In genomic region chr13:23506351-23506750, GRCm38 (mm10) we compare ENCODE assay signal across 8 mouse cellular contexts. TPM values are rescaled to one million over a fixed set of nuclear protein-coding genes. Genes with fewer than 3 reads are reported as not detected.
DNase-seq lines count a peak whose midpoint lies in the region; ATAC-seq lines count a peak whose summit lies in the region.

No protein-coding gene starts in this region.

- peak overlapping the region; percentile 73 for H3K4me2 ChIP-seq in heart, embryonic 13.5 days
- H3K4me2 ChIP-seq in liver, embryonic 11.5 days, result peak overlapping the region; percentile 90
- H3K4me2 ChIP-seq in neural tube, embryonic 13.5 days, result peak overlapping the region; percentile 43

- no peaks in the 10 kb centered on the region for H3K9me3 ChIP-seq in heart, embryonic 13.5 days
- H3K9me3 ChIP-seq in liver, embryonic 11.5 days (ENCODE audit: control insufficient read depth, low read length), result no peaks in the 10 kb centered on the region
- no peaks in the 10 kb centered on the region for H3K9me3 ChIP-seq in neural tube, embryonic 13.5 days

- WGBS in heart, embryonic 13.5 days, result 8% methylated on average over 13 of the region's 13 CpGs
- WGBS in liver, embryonic 11.5 days, result 2% methylated on average over 13 of the region's 13 CpGs
- 3% methylated on average over 13 of the region's 13 CpGs for WGBS in neural tube, embryonic 13.5 days

- no peaks in the 10 kb centered on the region for H3K36me3 ChIP-seq in heart, embryonic 13.5 days
- H3K36me3 ChIP-seq in liver, embryonic 11.5 days (ENCODE audit: control insufficient read depth, insufficient read depth, low read length), result no peaks in the 10 kb centered on the region
- H3K36me3 ChIP-seq in neural tube, embryonic 13.5 days, result no peaks in the 10 kb centered on the region

- H3K9ac ChIP-seq in heart, embryonic 13.5 days, result peak overlapping the region; percentile 76
- H3K9ac ChIP-seq in liver, embryonic 11.5 days (ENCODE audit: low read depth, low read length), result no peak overlapping the region
- H3K9ac ChIP-seq in neural tube, embryonic 13.5 days, result no peak overlapping the region

- no peak for ATAC-seq in heart, embryonic 13.5 days (ENCODE audit: extremely low read depth, insufficient number of reproducible peaks, low FRiP score, low TSS enrichment)
- peak; percentile 58 for ATAC-seq in liver, embryonic 11.5 days (replicated peaks; ENCODE audit: low FRiP score)
- ATAC-seq in neural tube, embryonic 13.5 days (ENCODE audit: low read depth), result no peak
- ATAC-seq in monocyte, adult 5-6 weeks (replicated peaks; ENCODE audit: insufficient number of reproducible peaks, low FRiP score, low TSS enrichment, poor library complexity, severe bottlenecking), result no peak
- no peak for ATAC-seq in inflammation-experienced regulatory T-cells, adult 6 months

- peak overlapping the region; percentile 64 for H3K27ac ChIP-seq in heart, embryonic 13.5 days (replicated peaks)
- H3K27ac ChIP-seq in liver, embryonic 11.5 days (ENCODE audit: low read depth, low read length), result peak overlapping the region; percentile 42; the same call in 1 of the 2 replicates
- H3K27ac ChIP-seq in neural tube, embryonic 13.5 days (replicated peaks), result no peak overlapping the region

- no peaks in the 10 kb centered on the region for H3K27me3 ChIP-seq in heart, embryonic 13.5 days (replicated peaks)
- H3K27me3 ChIP-seq in liver, embryonic 11.5 days (replicated peaks; ENCODE audit: control insufficient read depth, insufficient read depth, low read length), result no peaks in the 10 kb centered on the region
- no peaks in the 10 kb centered on the region; the same call in 1 of the 2 replicates for H3K27me3 ChIP-seq in neural tube, embryonic 13.5 days

- H3K4me3 ChIP-seq in heart, embryonic 13.5 days, result peak overlapping the region; percentile 47
- peak overlapping the region; percentile 48 for H3K4me3 ChIP-seq in liver, embryonic 11.5 days (ENCODE audit: low read depth, low read length)
- H3K4me3 ChIP-seq in neural tube, embryonic 13.5 days, result peak overlapping the region; percentile 13; the same call in 1 of the 2 replicates

- H3K4me1 ChIP-seq in heart, embryonic 13.5 days, result peaks cover 53% of the 10 kb centered on the region
- H3K4me1 ChIP-seq in liver, embryonic 11.5 days (replicated peaks; ENCODE audit: control insufficient read depth, insufficient read depth, low read length), result peaks cover 36% of the 10 kb centered on the region
- peaks cover 8% of the 10 kb centered on the region for H3K4me1 ChIP-seq in neural tube, embryonic 13.5 days (replicated peaks)

- DNase-seq in kidney, adult 18-20 months, result peak; percentile 7
- DNase-seq in kidney, adult 9 months, result no peak
- DNase-seq in T-cell, adult 2 months (ENCODE audit: low spot score), result peak; percentile 48
- peak; percentile 77 for DNase-seq in liver, embryonic 11.5 days (ENCODE audit: low spot score)

RNA-seq across cellular contexts. Expression of gene Btn2a2, which starts 17.7 kb away (rescaled TPM):
- 0.45 and 0.82 TPM in 2 replicates for polyA plus RNA-seq in heart, embryonic 13.5 days (2015; fragmentation: Nextera tagmentation; extraction: Ambion mirVana)
- 0.08 and 0.32 TPM in 2 replicates for polyA plus RNA-seq in liver, embryonic 11.5 days (2014; fragmentation: Nextera tagmentation; extraction: Ambion mirVana)
- 0.12 and 0.21 TPM in 2 replicates for polyA plus RNA-seq in neural tube, embryonic 13.5 days (2015; fragmentation: Nextera tagmentation; extraction: Ambion mirVana)
- not detected in 3 replicates for total RNA-seq in monocyte, adult 5-6 weeks (2017)
- not detected for polyA plus RNA-seq in inflammation-experienced regulatory T-cells, adult 6 months (2017; shearing (Covaris generic))

RNA-seq across cellular contexts. Expression of gene Hist1h4h, which starts 24.5 kb away (rescaled TPM):
- 6.3 and 7.2 TPM in 2 replicates for polyA plus RNA-seq in heart, embryonic 13.5 days (2015; fragmentation: Nextera tagmentation; extraction: Ambion mirVana)
- 3.3 and 4.3 TPM in 2 replicates for polyA plus RNA-seq in liver, embryonic 11.5 days (2014; fragmentation: Nextera tagmentation; extraction: Ambion mirVana)
- 2.4 and 2.6 TPM in 2 replicates for polyA plus RNA-seq in neural tube, embryonic 13.5 days (2015; fragmentation: Nextera tagmentation; extraction: Ambion mirVana)
- total RNA-seq in monocyte, adult 5-6 weeks (2017), result 24.5 to 149 TPM (median 46.4 TPM) in 3 replicates
- polyA plus RNA-seq in inflammation-experienced regulatory T-cells, adult 6 months (2017; shearing (Covaris generic)), result 1 to 10 TPM; 3.9 to 8.3 (median 7.0) TPM

RNA-seq across cellular contexts. Expression of gene Hist1h2af, which starts 27.4 kb away (rescaled TPM):
- 2.0 and 3.0 TPM in 2 replicates for polyA plus RNA-seq in heart, embryonic 13.5 days (2015; fragmentation: Nextera tagmentation; extraction: Ambion mirVana)
- 1.1 and 5.1 TPM in 2 replicates for polyA plus RNA-seq in liver, embryonic 11.5 days (2014; fragmentation: Nextera tagmentation; extraction: Ambion mirVana)
- 0.95 TPM in 1 of 2 replicates, not detected in the other for polyA plus RNA-seq in neural tube, embryonic 13.5 days (2015; fragmentation: Nextera tagmentation; extraction: Ambion mirVana)
- 1.4 to 11.6 TPM in 2 of 3 replicates, not detected in the other for total RNA-seq in monocyte, adult 5-6 weeks (2017)
- polyA plus RNA-seq in inflammation-experienced regulatory T-cells, adult 6 months (2017; shearing (Covaris generic)), result not detected

RNA-seq across cellular contexts. Expression of gene Hist1h3g, which starts 28.9 kb away (rescaled TPM):
- polyA plus RNA-seq in heart, embryonic 13.5 days (2015; fragmentation: Nextera tagmentation; extraction: Ambion mirVana), result 4.1 and 5.5 TPM in 2 replicates
- polyA plus RNA-seq in liver, embryonic 11.5 days (2014; fragmentation: Nextera tagmentation; extraction: Ambion mirVana), result 5.2 TPM in 2 replicates
- 1.1 and 1.3 TPM in 2 replicates for polyA plus RNA-seq in neural tube, embryonic 13.5 days (2015; fragmentation: Nextera tagmentation; extraction: Ambion mirVana)
- total RNA-seq in monocyte, adult 5-6 weeks (2017), result not detected in 3 replicates
- 1 to 10 TPM in 1 of 3 experiments, not detected in 2; 1.5 TPM for polyA plus RNA-seq in inflammation-experienced regulatory T-cells, adult 6 months (2017; shearing (Covaris generic))

RNA-seq across cellular contexts. Expression of gene Hist1h2bh, which starts 36.8 kb away (rescaled TPM):
- 0.32 and 0.52 TPM in 2 replicates for polyA plus RNA-seq in heart, embryonic 13.5 days (2015; fragmentation: Nextera tagmentation; extraction: Ambion mirVana)
- polyA plus RNA-seq in liver, embryonic 11.5 days (2014; fragmentation: Nextera tagmentation; extraction: Ambion mirVana), result 1.6 and 1.7 TPM in 2 replicates
- 0.61 TPM in 1 of 2 replicates, not detected in the other for polyA plus RNA-seq in neural tube, embryonic 13.5 days (2015; fragmentation: Nextera tagmentation; extraction: Ambion mirVana)
- total RNA-seq in monocyte, adult 5-6 weeks (2017), result 0.21 to 4.4 TPM (median 2.1 TPM) in 3 replicates
- under 1 TPM in 2 of 3 experiments, not detected in 1; 0.38 to 0.89 TPM for polyA plus RNA-seq in inflammation-experienced regulatory T-cells, adult 6 months (2017; shearing (Covaris generic))
